Mouse (Mus musculus) heart, embryonic 12.5 days (tissue): ENCODE measurements at regions not wholly inside any gene's neighbourhood (a gene's known extent, or its start where the extent isn't known, plus 50 kb on each side); places are given as distances from the start of the nearest gene placed in this dataset.

ENCODE experiments used
- ATAC-seq: fragments of 200-750 bp; cut with Nextera tagmentation; 2 replicates; pipeline ENCODE4 v1.8.0; 2017; ENCODE audit warnings: moderate TSS enrichment, moderate library complexity; ENCODE audit not compliant: insufficient number of reproducible peaks, low FRiP score
- H3K27ac ChIP-seq: fragments of 300-500 bp; sonication (generic); 2 replicates; pipeline ENCODE4 v1.5.1; 2016; ENCODE audit warnings: mild to moderate bottlenecking, moderate library complexity; ENCODE audit not compliant: poor library complexity, severe bottlenecking
- H3K27me3 ChIP-seq: fragments of 300-500 bp; sonication (generic); replicated peaks from 2 replicates; pipeline ENCODE4 v1.6.1; 2016; ENCODE audit warnings: mild to moderate bottlenecking, moderate library complexity
- H3K36me3 ChIP-seq: fragments of 300-500 bp; sonication (generic); 2 replicates; pipeline ENCODE4 v1.6.1; 2016; ENCODE audit warnings: mild to moderate bottlenecking, moderate library complexity
- H3K4me1 ChIP-seq: fragments of 300-500 bp; sonication (generic); replicated peaks from 2 replicates; pipeline ENCODE4 v1.6.1; 2016; ENCODE audit warnings: mild to moderate bottlenecking
- H3K4me2 ChIP-seq: fragments of 300-500 bp; sonication (generic); 2 replicates; pipeline ENCODE4 v1.6.1; 2016; ENCODE audit warnings: mild to moderate bottlenecking, moderate library complexity
- H3K4me3 ChIP-seq: fragments of 300-500 bp; sonication (generic); 2 replicates; pipeline ENCODE4 v1.5.1; 2016; ENCODE audit warnings: mild to moderate bottlenecking
- H3K9ac ChIP-seq: fragments of 300-500 bp; sonication (generic); 2 replicates; pipeline ENCODE4 v1.6.1; 2016; ENCODE audit warnings: mild to moderate bottlenecking, moderate library complexity
- H3K9me3 ChIP-seq: fragments of 300-500 bp; sonication (generic); replicated peaks from 2 replicates; pipeline ENCODE4 v1.6.1; 2016; ENCODE audit warnings: mild to moderate bottlenecking, moderate library complexity
- WGBS: fragments of 180-500 bp; shearing (Covaris S2); methylation state at CpG from one replicate; pipeline ENCODE4 v1.1.7; 2016; 5-methylcytosine and 5-hydroxymethylcytosine counted together

GRCm38 (mm10) chr13:57282816-57283215 is 387.0 kb upstream of the Trpc7 start:
- peak overlapping the region; percentile 15 for H3K4me2 ChIP-seq
- WGBS, result 21% methylated on average over 8 of the region's 8 CpGs
- no peaks in the 10 kb centered on the region for H3K36me3 ChIP-seq
- H3K27me3 ChIP-seq, result no peaks in the 10 kb centered on the region
- H3K4me3 ChIP-seq, result no peak overlapping the region
- H3K9ac ChIP-seq, result no peak overlapping the region
- peaks cover 10% of the 10 kb centered on the region for H3K4me1 ChIP-seq
- ATAC-seq, result no peak
- no peak overlapping the region for H3K27ac ChIP-seq
- H3K9me3 ChIP-seq, result peaks cover 6% of the 10 kb centered on the region

GRCm38 (mm10) chr13:57281941-57282710 is 386.3 kb upstream of the Trpc7 start:
- Histone ChIP-seq H3K27me3 (no peaks in the 10 kb centered on the region), H3K4me1 (peaks cover 10% of the 10 kb centered on the region), H3K4me3 (no peak overlapping the region), H3K9me3 (peaks cover 6% of the 10 kb centered on the region), H3K36me3 (no peaks in the 10 kb centered on the region), H3K4me2 (peak overlapping the region; percentile 15), H3K27ac (no peak overlapping the region), H3K9ac (no peak overlapping the region)
- 39% methylated on average over 24 of the region's 24 CpGs for WGBS
- no peak for ATAC-seq

GRCm38 (mm10) chr13:57281504-57281903 is 385.7 kb upstream of the Trpc7 start:
- peaks cover 6% of the 10 kb centered on the region for H3K9me3 ChIP-seq
- WGBS, result 21% methylated on average over 3 of the region's 3 CpGs
- ATAC-seq, result no peak

GRCm38 (mm10) chr13:57278580-57278979 is 382.8 kb upstream of the Trpc7 start:
- H3K4me1 ChIP-seq, result peaks cover 10% of the 10 kb centered on the region
- H3K9me3 ChIP-seq, result no peaks in the 10 kb centered on the region
- ATAC-seq, result no peak
- WGBS, result 8% methylated on average over 2 of the region's 2 CpGs
- no peak overlapping the region for H3K9ac ChIP-seq
- no peak overlapping the region for H3K4me2 ChIP-seq
- H3K4me3 ChIP-seq, result no peak overlapping the region
- no peaks in the 10 kb centered on the region for H3K36me3 ChIP-seq
- no peak overlapping the region for H3K27ac ChIP-seq
- no peaks in the 10 kb centered on the region for H3K27me3 ChIP-seq

More at GRCm38 (mm10) chr13:57281504-57281903, 385.7 kb upstream of the Trpc7 start:
- H3K4me1 ChIP-seq, result peaks cover 10% of the 10 kb centered on the region
- no peak overlapping the region for H3K4me3 ChIP-seq
- no peak overlapping the region for H3K27ac ChIP-seq
- no peak overlapping the region for H3K4me2 ChIP-seq
- H3K9ac ChIP-seq, result no peak overlapping the region
- no peaks in the 10 kb centered on the region for H3K36me3 ChIP-seq
- no peaks in the 10 kb centered on the region for H3K27me3 ChIP-seq

GRCm38 (mm10) chr13:57277076-57277475 is 381.3 kb upstream of the Trpc7 start:
- H3K27ac ChIP-seq, result no peak overlapping the region
- H3K36me3 ChIP-seq, result no peaks in the 10 kb centered on the region
- no peak overlapping the region for H3K4me3 ChIP-seq
- H3K9ac ChIP-seq, result no peak overlapping the region
- no peak for ATAC-seq
- no peaks in the 10 kb centered on the region for H3K27me3 ChIP-seq
- H3K9me3 ChIP-seq, result no peaks in the 10 kb centered on the region
- H3K4me1 ChIP-seq, result peaks cover 3% of the 10 kb centered on the region; the same call in 1 of the 2 replicates
- no peak overlapping the region for H3K4me2 ChIP-seq
- WGBS, result 49% methylated on average over 4 of the region's 4 CpGs

DNA sequence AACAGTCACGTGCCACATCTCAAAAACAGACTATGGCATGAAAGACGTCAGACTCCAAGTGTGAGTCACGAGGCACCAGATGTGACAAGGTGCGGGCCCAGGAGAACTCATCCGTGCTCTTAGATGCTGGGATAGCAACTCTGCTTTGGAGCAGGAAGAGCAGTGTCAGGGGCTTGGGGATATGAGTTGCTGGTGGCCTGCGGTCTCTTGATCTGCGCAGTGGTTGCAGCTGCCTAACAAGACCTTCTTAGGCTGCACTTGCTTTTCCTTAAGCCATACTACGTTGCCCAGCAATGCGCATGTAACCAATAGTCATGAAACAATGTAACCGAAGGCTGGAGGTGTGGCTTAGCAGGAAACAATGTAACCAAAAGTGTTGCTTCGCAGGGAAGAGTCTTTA is 380.1 kb upstream of the Trpc7 start:
- no peak overlapping the region for H3K9ac ChIP-seq
- no peaks in the 10 kb centered on the region for H3K9me3 ChIP-seq
- H3K4me2 ChIP-seq, result no peak overlapping the region
- no peaks in the 10 kb centered on the region for H3K27me3 ChIP-seq
- 80% methylated on average over 11 of the region's 11 CpGs for WGBS
- ATAC-seq, result no peak
- no peak overlapping the region for H3K4me3 ChIP-seq
- H3K4me1 ChIP-seq, result no peaks in the 10 kb centered on the region
- H3K27ac ChIP-seq, result no peak overlapping the region
- no peaks in the 10 kb centered on the region for H3K36me3 ChIP-seq

DNA sequence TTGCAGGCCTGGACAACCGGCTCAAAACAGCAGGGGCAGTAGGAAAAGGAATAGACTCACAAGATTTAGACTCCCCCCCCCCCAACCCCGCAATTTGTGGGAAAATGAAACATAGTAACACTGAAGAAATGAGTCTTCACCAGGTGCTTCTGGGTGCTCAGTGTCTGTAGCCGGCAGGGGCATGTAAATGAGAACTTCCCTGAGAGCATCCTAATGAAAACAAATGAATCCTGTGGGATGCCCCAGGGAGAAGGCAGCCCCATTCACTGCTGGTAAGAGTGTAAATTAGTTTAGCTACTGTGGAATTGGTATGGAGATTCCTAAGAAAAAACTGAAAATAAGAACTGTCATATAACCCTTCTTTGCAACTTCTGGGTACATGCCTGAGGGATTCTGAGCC is 377.8 kb upstream of the Trpc7 start:
- no peaks in the 10 kb centered on the region for H3K4me1 ChIP-seq
- H3K27ac ChIP-seq, result no peak overlapping the region
- H3K27me3 ChIP-seq, result no peaks in the 10 kb centered on the region
- no peaks in the 10 kb centered on the region for H3K9me3 ChIP-seq
- no peak overlapping the region for H3K4me3 ChIP-seq
- no peak overlapping the region for H3K4me2 ChIP-seq
- ATAC-seq, result no peak
- WGBS, result 45% methylated on average over 3 of the region's 3 CpGs
- no peak overlapping the region for H3K9ac ChIP-seq
- H3K36me3 ChIP-seq, result no peaks in the 10 kb centered on the region

GRCm38 (mm10) chr13:57269614-57270013 is 373.8 kb upstream of the Trpc7 start:
- no peaks in the 10 kb centered on the region for H3K36me3 ChIP-seq
- 12% methylated on average over 8 of the region's 8 CpGs for WGBS
- H3K9me3 ChIP-seq, result no peaks in the 10 kb centered on the region
- no peaks in the 10 kb centered on the region for H3K4me1 ChIP-seq
- no peaks in the 10 kb centered on the region for H3K27me3 ChIP-seq
- no peak overlapping the region for H3K9ac ChIP-seq
- no peak overlapping the region for H3K27ac ChIP-seq
- peak; percentile 57; the same call in 1 of the 2 replicates for ATAC-seq
- no peak overlapping the region for H3K4me3 ChIP-seq
- H3K4me2 ChIP-seq, result no peak overlapping the region

GRCm38 (mm10) chr13:57259920-57260319 is 364.1 kb upstream of the Trpc7 start:
- Histone ChIP-seq H3K36me3 (no peaks in the 10 kb centered on the region), H3K9me3 (peaks cover 7% of the 10 kb centered on the region; the same call in 1 of the 2 replicates), H3K27ac (no peak overlapping the region), H3K27me3 (no peaks in the 10 kb centered on the region), H3K9ac (no peak overlapping the region), H3K4me3 (no peak overlapping the region), H3K4me1 (no peaks in the 10 kb centered on the region), H3K4me2 (no peak overlapping the region)
- 6% methylated on average over 6 of the region's 6 CpGs for WGBS
- no peak for ATAC-seq

DNA sequence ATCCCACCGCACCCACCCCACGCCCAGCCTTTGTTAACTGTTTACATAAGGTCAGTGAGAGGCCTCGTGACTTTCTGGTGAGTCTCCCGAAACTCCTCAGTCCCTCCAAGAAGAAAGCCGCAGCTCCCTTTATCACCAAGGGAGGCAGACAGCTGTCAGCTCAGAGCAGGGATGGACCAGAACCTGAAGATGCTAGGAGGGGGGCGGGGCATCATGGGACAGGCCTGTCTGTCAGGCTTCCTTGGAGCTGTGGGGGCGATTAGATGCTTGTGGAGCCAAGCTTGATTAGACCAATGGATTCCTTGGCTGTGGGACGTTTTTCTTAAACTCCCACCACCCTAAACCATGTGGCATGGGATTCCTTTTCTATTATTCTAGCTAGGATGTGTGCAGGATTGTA is 363.7 kb upstream of the Trpc7 start:
- no peak for ATAC-seq
- Histone ChIP-seq H3K36me3 (no peaks in the 10 kb centered on the region), H3K27me3 (no peaks in the 10 kb centered on the region), H3K4me1 (no peaks in the 10 kb centered on the region), H3K27ac (no peak overlapping the region), H3K9ac (no peak overlapping the region), H3K4me3 (no peak overlapping the region), H3K9me3 (peaks cover 9% of the 10 kb centered on the region; the same call in 1 of the 2 replicates), H3K4me2 (no peak overlapping the region)
- WGBS, result 60% methylated on average over 8 of the region's 8 CpGs

- H3K27me3 ChIP-seq, result no peaks in the 10 kb centered on the region
- ATAC-seq, result no peak
- no peak overlapping the region for H3K27ac ChIP-seq
- no peaks in the 10 kb centered on the region for H3K4me1 ChIP-seq
- 56% methylated on average over 11 of the region's 11 CpGs for WGBS
- peaks cover 13% of the 10 kb centered on the region for H3K9me3 ChIP-seq
- no peak overlapping the region for H3K4me3 ChIP-seq
- no peaks in the 10 kb centered on the region for H3K36me3 ChIP-seq
- H3K9ac ChIP-seq, result no peak overlapping the region
- no peak overlapping the region for H3K4me2 ChIP-seq
Observed at GRCm38 (mm10) chr13:57255920-57256319, 360.1 kb upstream of the Trpc7 start.

DNA sequence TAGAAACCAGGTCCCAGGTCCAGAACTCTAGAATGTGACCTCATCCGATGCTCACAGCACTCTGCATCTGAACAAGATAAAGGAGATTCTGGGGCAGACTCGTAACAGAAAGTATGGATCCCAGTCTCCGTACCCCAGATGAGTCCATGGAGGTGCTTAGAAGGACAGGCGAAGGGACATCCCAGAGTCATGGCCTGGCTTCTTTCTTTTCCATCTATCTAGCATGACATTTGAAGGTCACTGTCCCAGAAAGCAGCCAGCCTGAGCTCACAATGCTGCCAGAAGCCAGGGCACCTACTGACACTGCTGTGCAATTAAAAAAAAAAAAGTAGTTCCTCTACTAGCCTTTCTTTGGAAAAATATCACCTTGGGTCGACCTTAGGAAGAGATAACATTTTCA is 354.1 kb upstream of the Trpc7 start:
- no peak for ATAC-seq
- no peaks in the 10 kb centered on the region for H3K27me3 ChIP-seq
- H3K4me3 ChIP-seq, result no peak overlapping the region
- no peak overlapping the region for H3K4me2 ChIP-seq
- peaks cover 4% of the 10 kb centered on the region; the same call in 1 of the 2 replicates for H3K4me1 ChIP-seq
- peaks cover 9% of the 10 kb centered on the region for H3K9me3 ChIP-seq
- WGBS, result 68% methylated on average over 5 of the region's 5 CpGs
- no peak overlapping the region for H3K9ac ChIP-seq
- H3K36me3 ChIP-seq, result no peaks in the 10 kb centered on the region
- no peak overlapping the region for H3K27ac ChIP-seq
